Mouse (Mus musculus) Patski (cell line): ENCODE results near the gene Sh2b3. TPM values are rescaled to one million over a fixed set of nuclear protein-coding genes. Genes with fewer than 3 reads are reported as not detected.
A peak's percentile ranks its signal among the peaks of the same experiment; 100 is the strongest.

Source experiments
- ATAC-seq: fragments of 100-300 bp; one replicate; pipeline ENCODE4 v1.8.0; 2021
- CTCF ChIA-PET: fragments of 350-600 bp; sonication (Branson Sonifier 250); formaldehyde crosslinking; loops from one replicate; lab custom pipeline; 2022; ENCODE audit warnings: inconsistent platforms; lab: Charles Lee
- POLR2A ChIA-PET: fragments of 350-600 bp; sonication (Branson Sonifier 250); formaldehyde crosslinking; loops from one replicate; lab custom pipeline; 2022; ENCODE audit warnings: antibody characterized with exemption, inconsistent platforms; lab: Charles Lee
- DNase-seq: peaks from one replicate; pipeline ENCODE4 v3.0.0-alpha.2; 2011; ENCODE audit warnings: low read depth, low spot score
- H3K27me3 ChIP-seq: fragments of 371-371 bp; one replicate; pipeline ENCODE4 v1.5.1; 2021
- CTCF ChIP-seq: fragments of 100-300 bp; IDR thresholded peaks from one replicate; pipeline ENCODE4 v1.5.1; 2021
- in situ Hi-C: fragments of 300-500 bp; cut with MboI; formaldehyde crosslinking; loops from 3 replicates; pipeline ENCODE4 v1.11.1; 2018; ENCODE audit warnings: low pct_unique_long_range_greater_than_20kb, mixed read lengths
- polyA plus RNA-seq: library from polyadenylated mRNA; unstranded; gene quantifications from one replicate; pipeline ENCODE4 v1.2.3, GENCODE M21; 2021

The Sh2b3 gene
- polyA plus RNA-seq, 1 experiment from 2014 or later = 22.2 TPM

DNA sequence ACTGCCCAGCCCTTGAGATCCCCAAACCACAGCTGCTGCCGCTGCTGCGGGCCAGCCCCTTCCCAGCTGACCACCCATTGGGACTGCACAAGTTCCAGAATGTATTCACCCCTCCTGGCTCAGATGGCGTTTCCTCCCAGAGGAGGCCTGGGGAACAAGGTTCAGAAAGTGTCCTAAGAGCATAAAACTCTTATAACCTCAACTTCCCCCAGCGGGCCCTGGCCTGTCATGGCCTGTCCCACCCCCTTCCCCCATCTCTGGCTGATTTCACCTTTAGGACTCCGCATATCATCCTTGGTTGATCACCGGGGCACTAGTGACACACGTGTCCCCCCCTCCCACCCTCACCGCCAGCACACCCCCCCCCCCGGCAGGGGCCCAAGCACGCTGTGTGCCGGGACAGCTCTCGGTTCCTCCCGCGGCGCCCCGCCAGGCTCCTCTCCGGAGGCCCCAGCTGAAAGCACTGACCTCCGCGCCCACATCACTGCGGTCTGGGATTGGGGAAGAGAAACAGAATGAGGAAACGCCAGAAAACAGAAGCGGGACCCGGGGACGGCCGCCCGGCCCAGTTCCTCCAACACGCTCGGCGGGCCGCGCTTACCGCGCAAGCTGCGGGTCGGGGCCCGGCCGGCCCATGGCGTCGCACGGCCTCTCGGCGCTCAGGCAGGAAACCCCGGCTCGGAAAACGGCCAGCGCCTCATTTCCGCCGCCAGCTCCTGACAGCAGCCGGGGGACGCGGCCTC lies 1.3 kb downstream of the Sh2b3 start:
- peak; percentile 31 for ATAC-seq
- ChIA-PET CTCF (interaction anchor here (1.2 to 1.8 kb wide), 5 partner anchors 10 to 21 kb away, joined by 3 to 5 read pairs (median 4); no protein-coding TSS in a partner anchor), POLR2A (interaction anchor here (0.8 to 7.0 kb wide), 3 partner anchors 10 to 23 kb away, joined by 3 to 61 read pairs (median 5); no protein-coding TSS in a partner anchor)
- DNase-seq = no peak
- in situ Hi-C loops = no loop called here
- no peak for TF ChIP-seq CTCF
- H3K27me3 ChIP-seq = no peaks in the 10 kb centered on the region

DNA sequence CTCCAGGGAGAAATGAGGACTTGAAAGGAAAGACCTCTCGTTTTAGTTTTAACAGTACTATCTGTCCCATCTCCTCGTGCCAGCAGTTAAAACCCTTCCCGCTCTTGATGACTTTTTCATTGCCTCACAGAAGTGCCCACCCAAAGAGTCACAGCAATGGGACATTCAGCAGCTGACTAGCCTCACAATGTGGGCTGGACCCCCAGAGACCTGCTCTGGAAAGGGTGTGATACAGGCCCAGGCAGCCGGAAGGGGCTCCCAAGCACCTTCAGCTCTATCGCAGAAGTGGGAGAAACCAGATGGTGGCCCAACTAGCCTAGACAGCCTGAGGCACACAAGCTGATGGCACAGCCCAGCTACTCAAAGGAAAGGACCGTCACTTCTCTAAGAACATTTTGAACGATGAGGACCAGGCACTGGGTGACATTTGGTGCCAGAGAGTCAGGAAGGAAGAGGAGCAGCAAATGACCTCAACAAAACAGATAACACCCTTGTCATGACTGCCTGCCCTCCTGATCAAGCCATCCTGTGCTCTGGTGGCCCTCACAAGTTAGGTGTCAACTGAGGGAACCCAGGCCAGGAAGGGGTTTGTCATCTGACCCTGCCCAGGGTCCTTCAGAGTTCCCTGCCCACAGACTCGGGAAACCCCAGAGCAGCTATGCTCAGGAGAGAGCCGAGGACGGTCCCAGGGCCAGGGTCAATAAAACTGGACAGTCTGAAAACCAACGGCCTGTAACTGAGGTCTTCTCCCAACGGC lies 2.3 kb downstream of the Sh2b3 start:
- CTCF ChIA-PET = interaction anchor here (1.2 to 2.8 kb wide), 4 partner anchors 8 to 23 kb away, joined by 4 to 8 read pairs (median 5); no protein-coding TSS in a partner anchor
- in situ Hi-C loops = no loop called here
- TF ChIP-seq CTCF = no peak
- H3K27me3 ChIP-seq = no peaks in the 10 kb centered on the region
- POLR2A ChIA-PET = interaction anchor here (1.2 to 7.0 kb wide), 2 partner anchors 15 to 18 kb away, joined by 3 to 61 read pairs; no protein-coding TSS in a partner anchor
- DNase-seq (no peak), ATAC-seq (no peak)

DNA sequence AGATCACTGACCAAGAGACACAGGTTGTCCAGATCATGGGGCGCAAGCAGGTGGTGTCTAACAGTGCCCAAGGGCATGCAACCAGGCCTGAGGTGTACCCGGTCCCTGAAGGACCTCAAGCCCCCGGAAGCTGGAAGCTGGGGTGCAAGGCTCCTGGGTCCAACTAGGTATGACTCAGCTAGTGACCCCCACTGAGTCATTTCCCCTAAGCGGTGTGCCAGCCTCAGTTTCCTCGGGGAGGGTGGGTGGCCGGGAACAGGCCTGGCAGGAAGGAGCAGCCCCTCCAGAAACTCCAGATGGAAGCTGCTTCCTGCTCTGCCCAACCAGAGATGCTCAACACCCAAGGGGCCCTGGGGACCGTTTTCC lies 3.2 kb downstream of the Sh2b3 start:
- CTCF ChIA-PET = interaction anchor here (1.1 to 2.8 kb wide), 5 partner anchors 9 to 22 kb away, joined by 3 to 8 read pairs (median 6); no protein-coding TSS in a partner anchor
- in situ Hi-C loops = no loop called here
- ATAC-seq (no peak), DNase-seq (no peak)
- POLR2A ChIA-PET = interaction anchor here (0.7 to 7.0 kb wide), 3 partner anchors 9 to 19 kb away, joined by 3 to 61 read pairs (median 4); no protein-coding TSS in a partner anchor
- H3K27me3 ChIP-seq = no peaks in the 10 kb centered on the region
- no peak for TF ChIP-seq CTCF

DNA sequence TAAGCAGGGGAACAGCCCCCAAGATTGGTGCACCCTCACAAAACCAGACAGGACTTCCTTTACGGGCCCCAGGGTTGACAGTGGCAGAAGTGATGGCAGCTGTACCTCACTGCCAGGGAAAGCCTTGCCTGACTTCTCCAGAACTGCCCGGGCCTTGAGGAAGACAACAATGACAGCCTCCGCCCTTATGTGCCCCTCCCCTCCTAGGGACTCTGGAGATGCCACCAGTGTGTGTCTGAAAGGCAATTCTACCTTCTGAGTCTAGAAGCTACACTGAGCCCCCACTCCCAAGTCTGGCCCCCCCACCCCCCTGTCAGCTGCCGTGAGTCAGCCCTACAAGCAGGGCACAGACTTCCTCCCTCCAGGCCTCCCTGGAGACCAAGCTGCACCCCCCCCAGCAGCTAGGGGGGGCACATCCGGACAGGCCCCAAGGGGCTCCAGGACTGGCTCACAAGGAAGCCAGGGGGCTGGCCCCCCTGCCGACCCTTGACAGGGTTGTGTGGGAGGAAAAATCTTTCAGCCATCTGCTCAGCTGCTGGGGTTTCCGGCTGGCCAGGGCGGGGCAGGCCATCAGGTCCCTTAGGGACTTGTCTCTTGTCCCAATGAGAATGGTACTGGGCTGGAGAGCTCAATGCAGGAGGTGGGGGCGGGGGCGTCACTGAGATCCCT lies 3.7 kb downstream of the Sh2b3 start:
- no peak for TF ChIP-seq CTCF
- no peak for ATAC-seq
- H3K27me3 ChIP-seq = no peaks in the 10 kb centered on the region
- DNase-seq = no peak
- CTCF ChIA-PET = interaction anchor here (1.1 to 2.8 kb wide), 5 partner anchors 9 to 21 kb away, joined by 3 to 8 read pairs (median 6); no protein-coding TSS in a partner anchor
- in situ Hi-C loops = no loop called here
- POLR2A ChIA-PET = interaction anchor here (0.7 to 7.0 kb wide), 2 partner anchors 9 to 14 kb away, joined by 4 to 61 read pairs; no protein-coding TSS in a partner anchor

DNA sequence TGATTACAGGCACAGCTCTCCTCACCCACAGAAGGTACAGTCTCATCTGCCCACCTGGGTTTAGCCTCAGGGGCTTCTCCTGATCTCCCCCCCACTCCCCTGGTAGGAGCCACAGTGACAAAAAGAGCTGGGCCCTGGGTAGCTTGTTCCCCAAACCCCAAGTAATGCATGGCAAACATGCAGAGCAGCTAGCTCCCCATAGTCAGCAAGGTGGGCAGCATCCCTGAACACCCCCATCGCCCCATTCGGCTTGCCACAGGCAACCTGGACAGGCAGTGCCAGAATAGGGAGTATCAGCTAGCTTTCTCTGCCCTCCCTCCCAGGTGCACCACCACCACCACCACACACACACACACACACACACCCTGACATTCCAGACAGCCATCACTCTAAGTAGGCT lies 4.3 kb downstream of the Sh2b3 start:
- in situ Hi-C loops = no loop called here
- CTCF ChIA-PET = interaction anchor here (1.8 to 2.8 kb wide), 5 partner anchors 8 to 21 kb away, joined by 3 to 8 read pairs (median 6); no protein-coding TSS in a partner anchor
- no peak for TF ChIP-seq CTCF
- no peaks in the 10 kb centered on the region for H3K27me3 ChIP-seq
- ATAC-seq (no peak), DNase-seq (no peak)
- POLR2A ChIA-PET = interaction anchor here (0.6 to 7.0 kb wide), 2 partner anchors 13 to 393 kb away, joined by 8 to 61 read pairs; no protein-coding TSS in a partner anchor

DNA sequence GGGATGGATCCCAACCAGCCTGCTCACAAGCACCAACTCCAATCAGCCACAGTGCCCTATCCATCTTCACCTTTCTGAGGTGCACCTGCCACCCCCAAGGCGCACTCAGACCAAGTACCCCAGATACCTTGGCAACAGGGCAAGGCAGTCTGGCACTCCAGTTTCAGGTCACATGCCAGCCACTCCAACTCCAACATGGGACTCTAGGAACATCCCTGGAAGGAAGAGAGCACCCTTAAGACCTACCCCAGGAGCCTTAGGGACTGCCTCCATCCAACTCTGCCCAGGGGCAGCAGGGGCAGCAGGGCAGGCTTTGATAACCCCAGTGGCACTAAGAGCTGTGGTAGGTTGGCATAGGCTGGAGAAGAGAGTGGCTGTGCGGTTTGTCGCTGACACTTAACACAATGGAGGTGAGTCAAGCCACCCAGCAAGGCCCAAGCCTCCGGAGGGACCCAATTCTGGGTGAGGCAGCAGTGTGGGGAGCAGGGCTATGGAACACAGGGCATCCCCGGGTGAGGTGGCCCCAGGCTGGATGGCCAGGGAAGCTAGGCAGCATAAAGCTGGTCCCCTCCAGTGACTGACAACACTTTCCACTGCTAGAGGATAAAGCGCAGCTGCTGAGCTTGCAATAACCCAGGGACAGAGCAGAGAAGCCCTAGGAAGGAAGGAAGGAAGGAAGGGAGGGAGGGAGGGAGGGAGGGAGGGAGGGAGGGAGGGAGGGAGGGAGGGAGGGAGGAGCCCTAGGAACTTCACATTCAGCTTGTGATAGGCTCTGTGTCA lies 4.9 kb downstream of the Sh2b3 start:
- ATAC-seq (no peak), DNase-seq (no peak)
- ChIA-PET CTCF (interaction anchor here (1.8 to 2.8 kb wide), 3 partner anchors 10 to 18 kb away, joined by 3 to 8 read pairs (median 6); no protein-coding TSS in a partner anchor), POLR2A (interaction anchor here (0.6 to 7.0 kb wide), 2 partner anchors 13 to 394 kb away, joined by 8 to 61 read pairs; no protein-coding TSS in a partner anchor)
- H3K27me3 ChIP-seq = no peaks in the 10 kb centered on the region
- no peak for TF ChIP-seq CTCF
- in situ Hi-C loops = no loop called here

DNA sequence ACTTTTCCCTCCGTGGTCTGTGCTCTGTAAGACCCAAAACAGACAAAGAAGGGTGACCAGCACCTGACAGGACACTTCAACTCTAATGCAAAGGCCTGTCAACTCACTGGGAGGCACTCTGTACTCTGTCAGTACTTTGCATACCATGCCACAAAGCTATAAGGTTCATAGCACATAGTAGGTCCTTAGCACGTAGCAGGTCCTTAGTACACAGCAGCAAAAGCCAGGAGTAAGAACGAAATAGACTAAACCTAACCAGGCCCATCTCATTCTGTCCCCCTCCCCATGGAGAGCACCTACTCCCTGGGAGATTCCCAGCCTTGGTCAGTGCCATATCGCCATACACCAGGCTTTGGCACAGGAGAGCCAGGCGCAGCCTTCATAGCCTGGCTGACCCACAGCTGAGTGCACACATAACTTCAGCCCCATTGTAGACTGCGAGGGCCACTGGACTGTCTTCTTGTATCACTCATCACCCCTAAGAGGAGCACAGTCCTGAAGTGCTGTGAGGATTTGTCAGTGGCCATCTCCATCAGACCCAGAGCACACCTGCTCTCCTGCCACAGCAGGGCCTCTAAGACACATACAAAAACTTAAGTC lies 6.3 kb downstream of the Sh2b3 start:
- ATAC-seq = no peak
- CTCF ChIA-PET = interaction anchor here (0.8 to 1.8 kb wide), 2 partner anchors 11 to 16 kb away, joined by 3 read pairs; no protein-coding TSS in a partner anchor
- no peak for TF ChIP-seq CTCF
- no peak for DNase-seq
- H3K27me3 ChIP-seq = no peaks in the 10 kb centered on the region
- in situ Hi-C loops = no loop called here
- POLR2A ChIA-PET = interaction anchor here (0.6 kb wide), 1 partner anchor 13 kb away, joined by 3 read pairs; no protein-coding TSS in a partner anchor

DNA sequence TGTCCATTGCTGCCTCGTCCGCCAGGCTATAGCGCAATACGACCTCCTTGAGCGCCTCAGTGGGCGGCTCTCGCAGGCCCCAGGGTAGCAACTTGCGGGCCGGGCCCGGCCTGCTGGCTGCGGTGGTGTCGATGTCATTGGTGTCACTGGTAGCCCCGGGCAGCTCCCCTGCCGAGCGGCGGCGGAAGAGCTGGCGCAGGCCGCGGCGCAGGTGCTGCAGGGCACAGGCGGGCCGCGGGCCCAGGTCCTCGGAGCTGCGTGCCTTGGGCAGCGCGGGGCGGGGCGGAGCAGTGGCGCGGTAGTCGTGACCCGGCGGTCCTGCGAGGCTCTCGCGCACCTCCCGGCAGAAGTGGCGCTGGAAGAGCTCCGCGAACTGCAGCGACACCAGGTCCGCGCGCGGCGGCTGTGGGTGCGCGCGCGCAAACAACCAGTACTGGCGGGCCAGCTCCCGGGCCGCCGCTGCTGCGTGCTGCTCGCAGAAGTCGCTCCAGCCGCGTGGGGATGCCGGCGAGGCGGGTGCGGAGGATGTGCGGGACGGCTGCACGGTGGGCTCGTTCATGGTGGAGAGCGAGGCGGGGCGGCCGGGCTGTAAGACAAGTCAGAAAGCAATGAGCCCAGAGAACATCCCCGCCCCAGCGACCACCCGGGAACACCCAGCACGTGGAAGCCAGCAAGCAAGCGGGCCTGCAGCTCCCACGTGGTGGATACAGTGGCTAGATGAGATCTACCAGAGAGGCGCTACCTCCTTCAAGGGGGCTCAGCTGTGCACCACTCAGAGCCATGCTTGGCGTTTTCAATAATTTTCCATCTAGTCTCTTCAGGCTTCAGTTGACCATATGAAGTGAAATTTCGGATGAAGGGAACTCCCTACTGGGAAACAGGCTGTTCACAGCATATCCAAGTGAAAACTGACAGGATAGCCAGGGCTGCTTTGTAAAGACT lies 8.7 kb downstream of the Sh2b3 start:
- CTCF ChIA-PET = interaction anchor here (0.9 to 1.4 kb wide), 2 partner anchors 14 kb away, joined by 3 to 7 read pairs; no protein-coding TSS in a partner anchor
- TF ChIP-seq CTCF = no peak
- DNase-seq (no peak), ATAC-seq (no peak)
- in situ Hi-C loops = no loop called here
- H3K27me3 ChIP-seq = no peaks in the 10 kb centered on the region
- POLR2A ChIA-PET = interaction anchor here (1.0 kb wide), 1 partner anchor 12 kb away, joined by 3 read pairs; no protein-coding TSS in a partner anchor
